Mouse (Mus musculus): Measurements from ENCODE around the gene Zfp541.

GRCm38 (mm10) chr7:16111284-16112090 lies 49.9 kb downstream of the Zfp541 start:
- TF ChIP-seq CTCF (IDR thresholded peaks at IDR 0.05; ENCODE audit: control insufficient read depth, insufficient read depth, low read length) (no peak), POLR2A (IDR thresholded peaks at IDR 0.05; ENCODE audit: borderline replicate concordance, control insufficient read depth, low read depth, low read length) (no peak)
